Mouse (Mus musculus) lung, adult 2 months (tissue): Measurements from ENCODE around the gene Ccnb1. TPM values are rescaled to one million over a fixed set of nuclear protein-coding genes. Genes with fewer than 3 reads are reported as not detected.
"Not testable (repeated sequence)": the region's sequence is repeated elsewhere in the genome, so short reads cannot be mapped to it uniquely, and the experiment has no call there.

Experiments used
- DNase-seq: peaks from one replicate; pipeline ENCODE4 v3.0.0; 2022
- H3K4me1 ChIP-seq: fragments of 200-500 bp; 2 replicates; pipeline ENCODE4 v1.6.1; 2011; ENCODE audit warnings: low read length; ENCODE audit not compliant: control insufficient read depth, insufficient read depth
- H3K4me3 ChIP-seq: fragments of 200-500 bp; replicated peaks from 2 replicates; pipeline ENCODE3; 2011; ENCODE audit warnings: low read depth, mild to moderate bottlenecking, control low read depth, low read length; ENCODE audit errors: extremely low read depth
- CTCF ChIP-seq: fragments of 200-500 bp; IDR thresholded peaks from 2 replicates; pipeline ENCODE4 v1.5.1; 2011; ENCODE audit warnings: mild to moderate bottlenecking, low read length, control low read depth; ENCODE audit not compliant: insufficient read depth
- POLR2A ChIP-seq: fragments of 200-500 bp; IDR thresholded peaks from 2 replicates; pipeline ENCODE4 v1.6.1; 2011; ENCODE audit warnings: low read depth, mild to moderate bottlenecking, control low read depth, low read length, borderline replicate concordance; ENCODE audit errors: extremely low read depth
- WGBS: fragments of 180-500 bp; shearing (Covaris S2); methylation state at CpG from one replicate; pipeline ENCODE4 v1.1.7; 2018; 5-methylcytosine and 5-hydroxymethylcytosine counted together
- polyA plus RNA-seq: library from polyadenylated mRNA; depleted of rRNA; stranded (reverse); fragments of >200 nt; gene quantifications from 2 replicates; pipeline ENCODE4 v1.2.3, GENCODE M21; 2012; rRNA removed

The Ccnb1 gene
- polyA plus RNA-seq, 1 experiment: 3.2 TPM

- Histone ChIP-seq H3K4me3 (peak within 1 kb of the TSS; percentile 85), H3K4me1 (0 out of 2 replicates have a peak, but pooled peaks cover 3% of the 10 kb centered on the region)
- peak; percentile 96 for DNase-seq
- WGBS: under 1% methylated on average over 52 of the region's 52 CpGs
- TF ChIP-seq POLR2A: peak; percentile 90; the same call in 1 of the 2 replicates
- TF ChIP-seq CTCF: no peak
Measured at GRCm38 (mm10) chr13:100744036-100744744, 42.2 kb downstream of the Ccnb1 start, which contains the start of gene Mrps36. Gene Mrps36, minus strand, starts transcription at chr13:100744659.

- Histone ChIP-seq H3K4me1 (0 out of 2 replicates have a peak, but pooled peaks cover 3% of the 10 kb centered on the region), H3K4me3 (peak overlapping the region; percentile 42)
- DNase-seq: no peak
- 59% methylated on average over 11 of the region's 11 CpGs for WGBS
- TF ChIP-seq CTCF: no peak
- no peak for TF ChIP-seq POLR2A
Measured at GRCm38 (mm10) chr13:100743346-100744035, 42.9 kb downstream of the Ccnb1 start.

GRCm38 (mm10) chr13:100742831-100743230 lies 43.5 kb downstream of the Ccnb1 start:
- DNase-seq: no peak
- Histone ChIP-seq H3K4me3 (no peak overlapping the region), H3K4me1 (0 out of 2 replicates have a peak, but pooled peaks cover 3% of the 10 kb centered on the region)
- TF ChIP-seq CTCF (no peak), POLR2A (no peak)
- 84% methylated on average over 5 of the region's 5 CpGs for WGBS

- peaks cover 3% of the 10 kb centered on the region; the same call in 1 of the 2 replicates for H3K4me1 ChIP-seq
- no peak for DNase-seq
- WGBS: 99% methylated on average over 2 of the region's 2 CpGs
- H3K4me3 ChIP-seq: no peak overlapping the region
- TF ChIP-seq POLR2A (no peak), CTCF (no peak)
Measured at GRCm38 (mm10) chr13:100732756-100733155, 53.6 kb downstream of the Ccnb1 start.

GRCm38 (mm10) chr13:100731462-100732046 lies 54.8 kb downstream of the Ccnb1 start:
- not testable (repeated sequence) for H3K4me3 ChIP-seq, H3K4me1 ChIP-seq, DNase-seq
- 95% methylated on average over 6 of the region's 6 CpGs for WGBS

- WGBS: under 1% methylated on average over 19 of the region's 19 CpGs
- H3K4me3 ChIP-seq: peak within 1 kb of the TSS; percentile 69
- peaks cover 3% of the 10 kb centered on the region; the same call in 1 of the 2 replicates for H3K4me1 ChIP-seq
- peak; percentile 91 for DNase-seq
- TF ChIP-seq POLR2A (peak; percentile 69; the same call in 1 of the 2 replicates), CTCF (no peak)
Measured at GRCm38 (mm10) chr13:100730861-100731176, 55.6 kb downstream of the Ccnb1 start, which contains the start of gene Cdk7. Gene Cdk7, minus strand, starts transcription at chr13:100730939.

GRCm38 (mm10) chr13:100730153-100730860 lies 56.1 kb downstream of the Ccnb1 start:
- under 1% methylated on average over 30 of the region's 30 CpGs for WGBS
- Histone ChIP-seq H3K4me1 (peaks cover 3% of the 10 kb centered on the region; the same call in 1 of the 2 replicates), H3K4me3 (peak overlapping the region; percentile 69)
- peak; percentile 13 for DNase-seq
- TF ChIP-seq POLR2A: no peak
- TF ChIP-seq CTCF: no peak

Other genes with a start within 250 kb of the Ccnb1 start
- 15.0 and 21.3 TPM in 2 replicates for gene Ocln, start 233.9 kb downstream of the Ccnb1 start, polyA plus RNA-seq
- gene Marveld2, start 169.6 kb downstream of the Ccnb1 start, polyA plus RNA-seq: 8.2 and 11.4 TPM in 2 replicates
- gene Ak6, start 135.6 kb downstream of the Ccnb1 start, polyA plus RNA-seq: 16.5 and 28.0 TPM in 2 replicates
- 3.2 and 4.4 TPM in 2 replicates for gene Rad17, start 135.5 kb downstream of the Ccnb1 start, polyA plus RNA-seq
- gene Taf9, start 135.0 kb downstream of the Ccnb1 start, polyA plus RNA-seq: 1.3 and 3.3 TPM in 2 replicates
- gene Ccdc125, start 116.9 kb downstream of the Ccnb1 start, polyA plus RNA-seq: 2.0 and 2.5 TPM in 2 replicates
- gene Cdk7, start 55.6 kb downstream of the Ccnb1 start, polyA plus RNA-seq: 8.9 and 12.8 TPM in 2 replicates
- gene Mrps36, start 41.9 kb downstream of the Ccnb1 start, polyA plus RNA-seq: 27.0 and 29.2 TPM in 2 replicates
- gene Cenph, start 10.7 kb downstream of the Ccnb1 start, polyA plus RNA-seq: 0.18 and 0.25 TPM in 2 replicates
- 21.2 and 29.4 TPM in 2 replicates for gene Slc30a5, start 46.9 kb upstream of the Ccnb1 start, polyA plus RNA-seq